Mouse (Mus musculus) testis, adult 2 months (tissue): ENCODE results near the gene Lyrm1.

Source experiments
- CTCF ChIP-seq: fragments of 200-500 bp; IDR thresholded peaks from 2 replicates; pipeline ENCODE4 v1.5.1; 2012; ENCODE audit warnings: low read depth, mild to moderate bottlenecking, inconsistent platforms, low read length, moderate library complexity; ENCODE audit not compliant: control insufficient read depth, insufficient read depth, insufficient replicate concordance
- POLR2A ChIP-seq: fragments of 200-500 bp; IDR thresholded peaks from 2 replicates; pipeline ENCODE4 v1.6.1; 2012; ENCODE audit warnings: low read depth, mild to moderate bottlenecking, inconsistent platforms, low read length, moderate library complexity; ENCODE audit not compliant: control insufficient read depth

DNA sequence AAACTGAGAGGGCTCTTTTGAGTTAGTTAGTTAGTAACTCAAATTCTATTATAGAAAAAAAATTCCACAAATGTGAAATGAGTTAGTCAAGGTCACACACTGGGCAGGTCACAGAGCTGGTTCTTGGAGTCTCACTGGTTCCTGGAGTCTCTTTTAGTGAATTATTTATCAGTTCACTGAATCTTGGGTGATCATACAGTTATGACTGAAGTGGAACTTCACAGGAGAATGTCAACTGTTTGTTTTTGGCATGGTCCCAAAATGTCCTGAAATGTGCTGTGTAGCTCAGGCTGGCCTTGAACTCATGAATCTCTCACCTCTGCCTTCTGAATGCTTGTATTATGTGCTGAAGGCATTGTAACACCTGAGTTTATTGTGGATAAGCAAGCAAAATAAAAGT is 61.8 kb downstream of the Lyrm1 start:
- no peak for TF ChIP-seq CTCF
- TF ChIP-seq POLR2A: no peak
